Mouse (Mus musculus): ENCODE data around the gene Sgo2a. TPM values are rescaled to one million over a fixed set of nuclear protein-coding genes. Genes with fewer than 3 reads are reported as not detected.
"Not testable (repeated sequence)": the region's sequence is repeated elsewhere in the genome, so short reads cannot be mapped to it uniquely, and the experiment has no call there.

Gene Sgo2a
- polyA plus RNA-seq (2017; shearing (Covaris generic)): 1 to 10 TPM in 1 of 2 experiments, under 1 TPM in 1; 0.89 to 1.4 TPM

- peak; percentile 100 for ATAC-seq
Observed at GRCm38 (mm10) chr1:57995432-57996132, at the start of gene Sgo2a. TSS of gene Sgo2a (plus strand) at chr1:57995971.

DNA sequence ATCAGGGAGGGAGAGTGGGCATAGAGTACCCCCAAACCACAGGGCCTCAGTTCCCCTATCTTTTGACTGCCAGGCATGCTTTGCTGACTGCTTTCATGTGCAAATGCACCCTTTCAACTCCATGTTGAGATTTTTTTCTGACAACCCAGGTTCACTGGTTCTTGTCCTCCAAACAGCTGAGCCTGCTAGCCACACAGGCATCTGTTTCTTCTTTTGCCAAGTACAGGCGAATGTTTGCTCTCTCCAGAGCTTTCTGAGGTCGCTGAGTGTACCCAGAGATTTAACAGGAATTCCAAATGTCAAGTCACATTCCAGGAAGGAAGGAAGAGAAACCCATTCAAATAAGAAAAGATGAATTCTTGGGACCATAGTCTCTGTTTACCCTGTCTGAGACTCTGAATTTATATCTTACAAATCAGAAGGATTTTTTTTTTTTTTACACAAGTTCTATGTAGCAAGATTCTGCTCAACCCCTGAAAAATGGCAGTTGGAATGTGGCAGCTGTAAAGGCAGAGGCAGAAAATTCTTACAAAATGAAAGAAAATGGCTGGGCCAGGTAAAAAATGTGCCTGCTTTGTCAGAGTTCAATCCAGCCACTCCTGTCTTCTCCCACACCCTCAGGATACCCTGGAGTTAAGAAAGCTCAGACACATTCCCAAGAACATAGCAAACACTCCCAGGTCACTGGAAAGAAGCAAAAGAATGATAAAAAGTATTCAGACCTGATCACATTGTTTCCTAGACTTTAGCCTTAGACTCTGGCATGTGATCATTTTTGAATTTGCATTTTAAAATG is 48.0 kb upstream of the Sgo2a start:
- no peak for ATAC-seq

DNA sequence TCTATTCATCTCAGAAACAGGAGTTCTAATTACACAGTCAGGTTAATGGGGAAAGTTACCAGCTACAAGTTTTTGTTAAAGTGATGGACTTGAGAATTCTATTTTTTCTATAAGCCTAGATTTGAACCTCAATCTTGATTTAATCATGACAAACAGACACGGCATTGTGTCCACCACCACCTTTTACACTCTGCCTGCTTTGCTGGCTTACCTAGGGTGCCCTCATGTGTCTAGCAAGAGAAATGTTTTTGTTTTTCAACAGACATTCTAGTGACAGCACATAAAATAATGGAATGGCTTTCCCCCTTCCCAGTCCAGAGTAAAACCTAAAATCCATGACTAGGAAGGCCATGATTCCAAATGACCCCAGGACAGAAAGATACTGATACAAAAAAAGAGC is 46.6 kb upstream of the Sgo2a start:
- no peak for ATAC-seq

DNA sequence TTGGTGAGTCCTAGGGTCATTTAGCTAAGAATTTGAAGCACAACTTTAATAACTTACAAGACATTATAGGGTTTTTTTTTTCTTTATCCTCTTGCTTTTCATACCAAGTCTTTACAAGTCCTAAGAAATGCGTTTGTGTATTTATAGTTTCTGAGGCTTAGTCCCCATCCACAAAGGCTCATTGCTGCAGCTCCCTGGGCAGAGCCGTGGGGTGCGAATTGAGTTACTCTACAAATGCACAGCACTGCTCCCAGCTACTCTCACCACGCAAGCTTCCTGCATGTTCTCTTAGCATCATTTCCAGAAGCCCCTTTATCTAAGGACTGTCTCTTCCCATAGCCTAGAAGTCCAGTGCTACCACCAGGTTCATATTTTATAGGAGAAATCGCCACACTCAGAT is 46.1 kb upstream of the Sgo2a start:
- ATAC-seq: no peak

GRCm38 (mm10) chr1:57952509-57952908 is 43.3 kb upstream of the Sgo2a start:
- ATAC-seq: no peak

DNA sequence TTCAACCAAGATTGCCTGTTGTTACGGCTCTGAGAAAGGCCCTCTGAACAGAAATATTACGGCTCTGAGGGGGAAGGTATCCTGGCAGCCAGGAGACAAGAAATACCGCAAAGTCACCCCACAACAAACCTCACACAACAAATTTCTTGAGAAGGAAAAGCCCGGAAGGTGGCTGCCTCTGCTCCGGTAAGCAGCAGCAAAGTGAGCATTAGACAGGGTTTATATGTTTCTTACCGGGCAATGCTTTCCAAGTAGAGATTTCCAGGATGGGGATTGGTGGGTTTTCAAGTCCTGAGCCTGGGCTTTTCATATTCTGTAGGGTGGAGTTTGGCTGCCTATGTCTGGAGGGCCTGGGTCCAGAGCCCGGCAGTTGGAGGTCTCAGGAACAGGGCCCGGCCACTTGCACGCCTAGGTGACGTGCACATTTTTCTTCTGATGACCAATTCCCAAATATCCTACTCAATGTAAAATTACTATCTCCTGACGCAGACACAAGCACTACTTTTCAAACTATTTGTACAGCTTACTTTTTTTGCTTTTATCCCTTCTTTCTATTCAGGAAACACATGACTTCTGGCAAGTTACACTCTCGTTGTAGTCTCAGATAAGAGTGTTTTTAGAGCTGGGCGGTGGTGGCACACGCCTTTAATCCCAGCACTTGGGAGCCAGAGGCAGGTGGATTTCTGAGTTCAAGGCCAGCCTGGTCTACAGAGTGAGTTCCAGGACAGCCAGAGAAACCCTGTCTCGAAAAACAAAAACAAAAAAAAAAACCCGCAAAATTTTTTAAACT is 42.0 kb upstream of the Sgo2a start:
- ATAC-seq: no peak

DNA sequence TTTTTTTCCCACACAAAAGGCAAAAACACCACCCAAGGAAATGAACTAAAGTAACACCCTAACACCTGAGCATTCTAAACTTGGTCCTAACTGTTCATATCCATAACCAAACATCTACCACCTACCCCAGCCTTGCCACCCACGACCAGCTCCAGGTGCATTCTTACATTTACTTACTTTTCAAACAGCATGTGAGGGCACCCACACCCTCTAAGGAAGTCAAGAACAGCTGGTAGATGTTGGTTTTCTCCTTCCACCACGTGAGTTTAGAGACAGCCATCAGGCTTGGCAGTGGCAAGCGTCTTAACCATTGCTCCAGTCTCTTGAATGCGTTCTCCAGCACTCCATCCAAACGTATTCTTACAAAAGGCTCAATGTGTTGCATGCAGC is 41.4 kb upstream of the Sgo2a start:
- ATAC-seq: no peak

DNA sequence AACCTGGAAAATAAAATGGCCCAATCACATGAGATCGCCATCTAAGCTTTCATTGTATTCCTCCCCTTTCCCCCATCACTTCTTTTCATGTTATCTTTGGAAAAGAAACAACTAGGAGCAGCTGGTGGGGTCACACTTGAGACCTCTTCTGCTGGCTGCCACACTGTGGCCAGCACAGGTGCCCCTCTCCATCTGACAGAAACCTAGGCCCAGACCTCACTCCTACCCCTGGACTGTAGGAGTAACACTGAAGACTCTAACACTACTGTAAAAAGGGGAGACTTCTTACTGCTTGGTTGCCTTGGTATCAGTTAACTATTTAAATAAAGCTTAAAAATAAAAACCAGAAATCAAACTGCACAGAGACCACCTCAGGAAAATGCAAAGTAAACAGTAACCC is 40.0 kb upstream of the Sgo2a start:
- no peak for ATAC-seq

GRCm38 (mm10) chr1:57969327-57970271 is 26.2 kb upstream of the Sgo2a start:
- peak; percentile 96 for ATAC-seq

DNA sequence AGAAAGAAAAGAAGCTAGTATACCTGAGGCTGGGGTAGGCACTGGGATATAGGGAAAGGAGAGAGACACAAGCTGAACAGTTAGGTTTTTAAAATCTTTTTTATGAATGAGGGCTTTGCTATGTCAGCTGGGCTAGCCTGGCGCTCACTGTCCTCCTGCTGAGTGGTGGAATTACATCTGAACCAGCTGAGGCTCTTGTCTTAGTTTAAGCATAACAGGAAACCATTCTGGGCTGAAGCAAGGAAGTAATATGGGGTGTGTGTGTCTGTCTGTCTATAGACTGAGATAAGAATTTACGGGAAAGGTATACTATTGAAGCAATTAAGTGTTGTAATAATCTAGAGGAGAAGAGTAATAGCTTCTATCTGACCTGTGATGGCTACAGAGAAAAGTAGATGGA is 24.2 kb upstream of the Sgo2a start:
- no peak for ATAC-seq

GRCm38 (mm10) chr1:57976860-57977259 is 18.9 kb upstream of the Sgo2a start:
- no peak for ATAC-seq

GRCm38 (mm10) chr1:57989052-57989600 is 6.6 kb upstream of the Sgo2a start:
- no peak for ATAC-seq

DNA sequence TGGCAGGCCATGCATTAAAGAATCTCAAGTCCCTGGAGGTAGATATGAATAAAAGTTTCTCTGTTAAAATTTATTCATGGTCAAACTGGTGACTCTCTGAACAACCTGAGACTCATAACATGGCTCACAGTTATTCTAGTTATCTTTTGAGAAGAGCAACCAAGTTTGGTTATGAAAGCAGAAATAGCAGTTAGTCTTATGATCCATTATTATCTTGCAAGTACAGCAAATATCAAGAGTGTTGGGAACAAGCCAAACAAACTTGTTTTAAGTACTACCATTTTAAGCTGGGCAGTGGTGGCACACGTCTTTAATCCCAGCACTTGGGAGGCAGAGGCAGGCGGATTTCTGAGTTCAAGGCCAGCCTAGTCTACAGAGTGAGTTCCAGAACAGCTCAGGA is 4.5 kb upstream of the Sgo2a start:
- no peak for ATAC-seq

DNA sequence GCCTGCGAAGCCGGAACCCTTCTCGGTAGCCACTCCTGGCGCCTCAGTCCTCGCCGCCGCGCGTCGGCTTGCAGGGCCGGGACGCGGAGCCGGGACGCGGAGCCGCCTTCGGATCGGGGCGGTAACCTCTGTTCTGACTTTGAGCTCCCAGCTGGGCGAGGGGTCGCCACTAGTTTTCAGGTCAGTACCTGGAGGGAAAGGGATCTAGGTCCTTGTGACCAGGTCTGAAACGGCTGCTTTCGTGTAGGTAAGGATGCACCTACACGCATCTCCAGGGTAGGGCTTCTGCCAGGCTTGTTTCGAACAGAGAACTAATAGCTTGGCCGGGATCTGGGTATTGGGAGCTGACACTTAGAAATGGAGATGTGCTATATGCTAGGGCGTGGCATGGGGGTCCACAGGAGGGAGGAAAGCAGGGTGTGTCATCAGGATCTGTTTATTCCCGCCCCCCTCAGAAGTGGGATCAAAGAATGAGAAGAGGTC is 403 bp downstream of the Sgo2a start:
- peak; percentile 56 for ATAC-seq

GRCm38 (mm10) chr1:57998146-57998545 is 2.4 kb downstream of the Sgo2a start:
- ATAC-seq: no peak

DNA sequence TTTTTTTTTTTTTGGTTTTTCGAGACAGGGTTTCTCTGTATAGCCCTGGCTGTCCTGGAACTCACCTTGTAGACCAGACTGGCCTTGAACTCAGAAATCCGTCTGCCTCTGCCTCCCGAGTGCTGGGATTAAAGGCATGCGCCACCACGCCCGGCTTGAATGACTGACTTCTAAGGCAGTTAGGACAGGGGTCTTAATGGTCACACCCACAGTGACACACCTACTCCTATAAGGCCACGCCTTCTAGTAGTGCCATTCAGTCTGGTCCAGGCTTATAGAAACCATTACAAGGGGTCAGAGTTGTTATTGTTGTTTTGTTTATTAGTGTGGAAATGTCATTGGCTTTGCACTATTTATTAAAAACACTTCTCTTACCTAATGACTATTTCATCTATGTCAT is 10.6 kb downstream of the Sgo2a start:
- not testable (repeated sequence) for ATAC-seq

- ATAC-seq: no peak
Observed at GRCm38 (mm10) chr1:58018856-58019255, 23.1 kb downstream of the Sgo2a start, which contains the start of gene Kctd18. TSS of gene Kctd18 (minus strand) at chr1:58018956.

DNA sequence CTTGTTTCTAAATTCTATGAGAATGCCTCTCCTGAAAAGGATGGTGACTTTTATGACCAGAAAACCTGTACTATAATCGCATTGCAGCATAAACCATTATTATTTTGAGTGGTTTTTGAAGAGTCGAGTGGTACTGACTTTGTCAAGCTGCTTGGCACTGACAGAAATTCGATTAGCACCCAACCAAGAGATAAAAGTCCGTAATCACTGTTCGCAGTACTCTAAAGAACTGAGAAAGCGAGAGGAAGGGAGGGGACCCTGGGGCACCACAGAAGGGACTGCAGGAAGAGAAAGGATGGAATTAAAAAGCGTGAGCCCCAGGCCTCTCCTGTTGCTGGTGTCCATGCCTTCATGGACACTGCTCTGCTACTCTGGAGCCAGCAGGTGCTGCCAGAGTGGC is 31.9 kb downstream of the Sgo2a start:
- ATAC-seq: no peak

DNA sequence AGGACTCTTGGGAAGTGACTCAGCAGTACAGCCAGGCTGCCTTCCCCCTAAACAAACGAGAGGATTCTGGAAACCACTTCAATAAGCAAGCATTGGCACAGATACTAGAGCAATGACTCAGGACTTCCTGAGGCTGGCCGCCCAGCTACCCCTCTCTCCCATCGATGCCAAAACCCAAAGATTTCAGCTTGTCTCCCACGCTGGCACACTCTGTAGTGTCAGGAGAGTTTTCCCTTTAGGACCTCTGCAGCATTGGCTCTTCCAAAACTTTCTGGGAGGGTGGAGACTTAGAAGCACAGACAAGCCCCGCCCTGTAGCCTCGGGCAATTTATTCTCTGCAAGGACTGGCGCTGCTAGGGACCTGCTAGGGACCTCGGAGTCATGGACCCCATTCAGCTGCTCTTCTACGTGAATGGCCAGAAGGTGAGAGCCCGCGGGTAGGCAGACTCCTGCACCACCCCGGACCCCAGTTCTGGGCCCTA is 33.9 kb downstream of the Sgo2a start, which contains the start of gene Aox1:
TSS of gene Aox1 (plus strand) at position 296 of the 482 bp plus-strand sequence.
- ATAC-seq: no peak

- no peak for ATAC-seq
Observed at GRCm38 (mm10) chr1:58030156-58030871, 34.5 kb downstream of the Sgo2a start.

Data from CD4-positive, CD25-positive, alpha-beta regulatory T cell, adult 4 months (primary cell).